Mouse (Mus musculus): ENCODE results near the gene Prkg1.

GRCm38 (mm10) chr19:31038951-31039350 is 725.9 kb downstream of the Prkg1 start:
- TF ChIP-seq CTCF (IDR thresholded peaks at IDR 0.05; ENCODE audit: borderline replicate concordance, insufficient read depth, low read length): no peak
- no peak for TF ChIP-seq POLR2A (IDR thresholded peaks at IDR 0.05; ENCODE audit: low read depth, low read length)
